8 mouse cellular contexts compared by ENCODE assay signal in the genomic region with DNA sequence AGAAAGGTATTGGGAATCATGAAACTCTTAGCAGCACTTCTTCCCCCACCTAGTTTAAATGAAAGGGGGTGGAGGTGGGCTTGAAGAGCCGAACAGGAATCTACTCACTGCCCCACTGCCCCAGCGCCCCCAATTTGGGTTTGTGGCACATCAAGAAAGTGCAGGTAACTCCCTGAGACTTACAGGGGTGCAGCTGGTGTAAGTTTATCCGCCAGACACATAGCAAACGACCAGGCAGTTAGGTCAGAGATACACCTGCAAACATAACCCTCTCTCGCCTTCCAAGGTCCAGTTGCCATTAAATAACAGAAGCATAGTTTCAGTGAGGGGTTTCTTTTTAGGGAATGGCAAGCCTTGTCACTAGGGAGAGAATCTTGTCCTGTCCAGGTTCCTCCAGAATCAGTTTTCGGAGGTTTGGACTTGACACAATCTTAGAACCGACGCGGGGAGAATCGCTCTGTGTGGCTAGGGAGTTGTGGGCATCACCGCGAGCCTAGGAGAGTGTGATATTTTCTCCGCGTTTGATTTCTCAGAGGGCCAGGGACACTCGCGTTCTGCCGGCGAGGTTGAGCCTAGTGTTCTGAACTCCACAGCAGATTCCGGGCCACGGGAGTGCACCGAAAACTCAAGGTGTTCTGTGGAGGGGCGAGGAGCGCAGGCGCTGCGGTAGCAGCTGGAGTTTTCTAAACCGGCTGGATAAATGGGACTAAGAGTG. TPM values are rescaled to one million over a fixed set of nuclear protein-coding genes. Genes with fewer than 3 reads are reported as not detected.
DNase-seq lines count a peak whose midpoint lies in the region; ATAC-seq lines count a peak whose summit lies in the region.

No protein-coding gene starts in this region.

- DNase-seq in heart, postnatal 25 days (ENCODE audit: low spot score): no peak
- DNase-seq in ZHBTc4 (ENCODE audit: low read depth, low spot score): peak; percentile 6
- DNase-seq in hindbrain, embryonic 10.5 days (ENCODE audit: low spot score): no peak
- DNase-seq in right cerebral cortex, postnatal 36 days (ENCODE audit: low spot score in 2 of 2): no peak
- DNase-seq in ovary, postnatal 14 days (ENCODE audit: low spot score): no peak
- DNase-seq in layer of hippocampus, adult 11-12 months (ENCODE audit: low spot score): no peak

- H3K36me3 ChIP-seq in heart, embryonic 11.5 days (ENCODE audit: control insufficient read depth, insufficient read depth, low read length): no peaks in the 10 kb centered on the region
- H3K36me3 ChIP-seq in hindbrain, embryonic 10.5 days: no peaks in the 10 kb centered on the region
- no peaks in the 10 kb centered on the region for H3K36me3 ChIP-seq in midbrain, embryonic 12.5 days

- intact Hi-C loops in heart, postnatal 25 days (cut with DNase I): no loop called here

- peaks cover 14% of the 10 kb centered on the region; the same call in 1 of the 2 replicates for H3K4me1 ChIP-seq in heart, embryonic 11.5 days (ENCODE audit: control insufficient read depth, insufficient read depth, low read length)
- H3K4me1 ChIP-seq in hindbrain, embryonic 10.5 days (replicated peaks): peaks cover 41% of the 10 kb centered on the region
- peaks cover 31% of the 10 kb centered on the region for H3K4me1 ChIP-seq in midbrain, embryonic 12.5 days

- peaks cover 80% of the 10 kb centered on the region for H3K27me3 ChIP-seq in heart, embryonic 11.5 days (ENCODE audit: control insufficient read depth, insufficient read depth, low read length)
- peaks cover 99% of the 10 kb centered on the region for H3K27me3 ChIP-seq in hindbrain, embryonic 10.5 days (ENCODE audit: insufficient read depth, poor library complexity, severe bottlenecking)
- peaks cover 81% of the 10 kb centered on the region for H3K27me3 ChIP-seq in midbrain, embryonic 12.5 days

- no peak overlapping the region for H3K27ac ChIP-seq in heart, embryonic 11.5 days (ENCODE audit: low read depth, low read length)
- no peak overlapping the region for H3K27ac ChIP-seq in hindbrain, embryonic 10.5 days
- H3K27ac ChIP-seq in midbrain, embryonic 12.5 days (replicated peaks): peak overlapping the region; percentile 10; the same call in 1 of the 2 replicates

- H3K9me3 ChIP-seq in heart, embryonic 11.5 days (replicated peaks; ENCODE audit: control insufficient read depth, low read length): no peaks in the 10 kb centered on the region
- no peaks in the 10 kb centered on the region for H3K9me3 ChIP-seq in hindbrain, embryonic 10.5 days
- no peaks in the 10 kb centered on the region for H3K9me3 ChIP-seq in midbrain, embryonic 12.5 days

- peak overlapping the region; percentile 64 for H3K4me2 ChIP-seq in heart, embryonic 11.5 days
- peak overlapping the region; percentile 93 for H3K4me2 ChIP-seq in midbrain, embryonic 12.5 days (replicated peaks)

- WGBS in heart, embryonic 11.5 days (ENCODE audit: insufficient replicate concordance): 3% methylated on average over 26 of the region's 26 CpGs
- 1% methylated on average over 26 of the region's 26 CpGs for WGBS in hindbrain, embryonic 10.5 days
- WGBS in midbrain, embryonic 12.5 days: 2% methylated on average over 26 of the region's 26 CpGs

- no peak overlapping the region for H3K9ac ChIP-seq in heart, embryonic 11.5 days (ENCODE audit: low read depth, low read length)
- peak overlapping the region; percentile 50 for H3K9ac ChIP-seq in midbrain, embryonic 12.5 days (replicated peaks)

- no peak for ATAC-seq in heart, embryonic 11.5 days (replicated peaks; ENCODE audit: insufficient number of reproducible peaks, low FRiP score, low TSS enrichment)
- ATAC-seq in midbrain, embryonic 12.5 days (ENCODE audit: low FRiP score, low read depth): no peak

- H3K4me3 ChIP-seq in heart, embryonic 11.5 days (ENCODE audit: low read depth, low read length): peak overlapping the region; percentile 30
- peak overlapping the region; percentile 60 for H3K4me3 ChIP-seq in hindbrain, embryonic 10.5 days
- peak overlapping the region; percentile 51 for H3K4me3 ChIP-seq in midbrain, embryonic 12.5 days

RNA-seq across cellular contexts. Expression of a gene that starts 2.5 kb away (rescaled TPM):
- polyA plus RNA-seq in heart, embryonic 11.5 days (2014; fragmentation: Nextera tagmentation; extraction: Ambion mirVana): 0.21 TPM in 1 of 2 replicates, not detected in the other
- not detected for total RNA-seq in heart, postnatal 25 days (2021)
- polyA plus RNA-seq in hindbrain, embryonic 10.5 days (2016; fragmentation: Nextera tagmentation; extraction: Ambion mirVana): 1.1 and 3.4 TPM in 2 replicates
- 15.7 and 16.5 TPM in 2 replicates for polyA plus RNA-seq in midbrain, embryonic 12.5 days (2016; fragmentation: Nextera tagmentation; extraction: Ambion mirVana)
